Mouse (Mus musculus): ENCODE measurements at regions not wholly inside any gene's neighbourhood (a gene's known extent, or its start where the extent isn't known, plus 50 kb on each side); places are given as distances from the start of the nearest gene placed in this dataset.

DNA sequence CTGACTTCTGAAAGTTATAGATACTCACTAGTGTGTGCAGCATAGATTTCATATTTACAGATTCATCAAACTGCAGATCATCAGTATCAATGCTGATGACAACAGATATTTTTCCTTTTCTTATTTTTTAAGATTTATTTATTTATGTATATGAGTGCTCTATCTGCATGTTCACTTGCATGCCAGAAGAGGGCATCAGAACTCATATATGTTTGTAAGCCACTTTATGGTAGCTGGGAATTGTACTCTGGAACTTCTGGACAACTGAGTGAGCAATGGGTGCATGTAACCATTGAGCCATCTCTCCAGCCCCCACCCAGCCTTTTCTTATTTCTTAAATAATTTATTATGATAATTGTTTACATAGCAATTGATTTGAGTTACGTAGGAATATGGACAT, 62.5 kb upstream of the Ctsc start:
- H3K27ac ChIP-seq (ENCODE audit: insufficient read depth, low read length): no peak overlapping the region
- no peaks in the 10 kb centered on the region for H3K4me1 ChIP-seq (ENCODE audit: control insufficient read depth, insufficient read depth, low read length)
- no peak overlapping the region for H3K4me3 ChIP-seq (ENCODE audit: insufficient read depth, low read length)
- no peak for TF ChIP-seq CTCF (IDR thresholded peaks at IDR 0.05; ENCODE audit: extremely low read depth, insufficient read depth, low read length)
- no peak for TF ChIP-seq POLR2A (IDR thresholded peaks at IDR 0.05; ENCODE audit: extremely low read depth, insufficient read depth, low read length)

DNA sequence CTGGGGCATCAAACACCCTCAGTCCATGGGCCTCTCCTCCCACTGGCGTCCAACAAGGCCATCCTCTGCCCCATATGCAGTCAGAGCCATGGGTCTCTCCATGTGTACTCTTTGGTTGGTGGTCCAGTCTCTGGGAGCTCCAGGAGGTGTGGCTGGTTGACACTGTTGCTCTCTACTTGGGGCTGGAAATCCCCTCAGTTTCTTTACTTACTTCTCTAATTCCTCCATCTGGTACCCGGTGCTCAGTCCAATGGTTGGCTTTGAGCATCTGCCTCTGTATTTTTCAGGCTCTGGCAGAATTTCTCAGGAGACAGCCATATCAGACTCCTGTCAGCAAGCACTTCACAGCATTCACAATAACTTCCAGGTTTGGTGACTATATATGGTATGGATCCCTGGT, 55.7 kb upstream of the Ctsc start:
- H3K4me3 ChIP-seq (ENCODE audit: insufficient read depth, low read length): no peak overlapping the region
- no peak overlapping the region for H3K27ac ChIP-seq (ENCODE audit: insufficient read depth, low read length)
- TF ChIP-seq POLR2A (IDR thresholded peaks at IDR 0.05; ENCODE audit: extremely low read depth, insufficient read depth, low read length): no peak
- no peak for TF ChIP-seq CTCF (IDR thresholded peaks at IDR 0.05; ENCODE audit: extremely low read depth, insufficient read depth, low read length)
- no peaks in the 10 kb centered on the region for H3K4me1 ChIP-seq (ENCODE audit: control insufficient read depth, insufficient read depth, low read length)

DNA sequence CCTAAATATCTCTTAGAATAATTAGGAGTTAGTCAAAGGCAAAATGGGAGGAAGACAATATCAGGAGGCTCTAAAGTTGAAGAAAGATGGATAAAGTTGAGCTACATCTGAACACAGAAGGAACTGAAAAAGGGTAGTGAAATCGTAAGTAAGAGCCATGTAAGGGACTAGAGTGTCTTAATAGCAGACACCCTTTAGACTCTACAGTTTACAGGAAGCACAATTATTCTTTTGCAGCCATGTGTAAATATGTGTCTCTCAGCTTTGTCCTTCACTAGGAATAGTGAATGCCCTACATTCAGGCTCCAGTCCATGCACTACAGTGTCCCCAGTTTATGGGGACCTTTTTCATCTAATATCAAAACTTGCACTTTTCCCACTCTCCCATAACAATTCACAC, 52.1 kb upstream of the Ctsc start:
- H3K4me3 ChIP-seq (ENCODE audit: insufficient read depth, low read length): no peak overlapping the region
- TF ChIP-seq POLR2A (IDR thresholded peaks at IDR 0.05; ENCODE audit: extremely low read depth, insufficient read depth, low read length) (no peak), CTCF (IDR thresholded peaks at IDR 0.05; ENCODE audit: extremely low read depth, insufficient read depth, low read length) (no peak)
- no peaks in the 10 kb centered on the region for H3K4me1 ChIP-seq (ENCODE audit: control insufficient read depth, insufficient read depth, low read length)
- no peak overlapping the region for H3K27ac ChIP-seq (ENCODE audit: insufficient read depth, low read length)

Data from cortical plate, adult 2 months (tissue).